Mouse (Mus musculus): ENCODE data around the gene AW011738.

DNA sequence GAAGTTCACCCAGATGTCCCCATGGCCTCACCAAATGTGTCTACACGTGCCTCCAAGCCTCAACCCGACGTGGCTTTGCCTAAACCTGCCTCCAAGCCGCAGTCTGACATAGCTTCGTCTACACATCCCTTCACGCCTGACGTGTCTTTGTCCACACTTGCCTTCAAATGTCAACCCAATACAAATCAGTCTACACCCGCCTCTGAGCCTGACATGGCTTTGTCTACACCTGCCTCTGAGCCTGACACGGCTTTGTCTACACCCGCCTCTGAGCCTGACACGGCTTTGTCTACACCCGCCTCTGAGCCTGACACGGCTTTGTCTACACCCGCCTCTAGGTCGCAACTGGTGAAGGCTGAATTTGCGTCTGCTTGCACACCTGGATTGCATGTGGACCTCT lies 14.7 kb downstream of the AW011738 start:
- TF ChIP-seq POU5F1 (IDR thresholded peaks at IDR 0.05; ENCODE audit: borderline replicate concordance, low read length) (no peak), CTCF (conservative IDR thresholded peaks at IDR 0.05; ENCODE audit: low read length) (no peak), NANOG (IDR thresholded peaks at IDR 0.05; ENCODE audit: borderline replicate concordance, low read length) (no peak)

All from E14TG2a.4 (cell line).